Mouse (Mus musculus): ENCODE measurements around the gene Fyb2.
"Not testable (repeated sequence)": the region's sequence is repeated elsewhere in the genome, so short reads cannot be mapped to it uniquely, and the experiment has no call there.

Fyb2 gene

GRCm38 (mm10) chr4:104941895-104942294 is 28.6 kb downstream of the Fyb2 start:
- DNase-seq, result no peak

DNA sequence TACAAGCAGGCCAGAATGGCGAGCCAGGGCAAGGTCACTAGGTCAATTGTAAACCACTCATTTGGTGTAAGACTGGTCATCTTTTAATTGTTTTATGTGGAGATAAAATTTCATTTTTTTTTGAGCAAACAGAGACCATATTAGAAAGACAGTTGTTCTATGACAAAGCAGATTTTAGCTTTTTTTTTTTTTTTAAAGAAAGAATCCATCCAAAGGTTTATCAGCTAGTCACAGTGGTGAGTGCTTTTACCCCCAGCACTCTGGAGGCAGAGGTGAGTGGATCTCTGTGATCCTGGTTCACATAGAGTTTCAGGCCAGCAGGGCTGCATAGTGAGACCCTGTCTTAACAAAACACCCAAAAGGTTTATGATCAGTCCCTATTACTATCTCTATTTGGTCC is 31.2 kb downstream of the Fyb2 start:
- DNase-seq, result no peak

- no peak for DNase-seq
Measured at GRCm38 (mm10) chr4:104948886-104949285, 35.6 kb downstream of the Fyb2 start.

DNA sequence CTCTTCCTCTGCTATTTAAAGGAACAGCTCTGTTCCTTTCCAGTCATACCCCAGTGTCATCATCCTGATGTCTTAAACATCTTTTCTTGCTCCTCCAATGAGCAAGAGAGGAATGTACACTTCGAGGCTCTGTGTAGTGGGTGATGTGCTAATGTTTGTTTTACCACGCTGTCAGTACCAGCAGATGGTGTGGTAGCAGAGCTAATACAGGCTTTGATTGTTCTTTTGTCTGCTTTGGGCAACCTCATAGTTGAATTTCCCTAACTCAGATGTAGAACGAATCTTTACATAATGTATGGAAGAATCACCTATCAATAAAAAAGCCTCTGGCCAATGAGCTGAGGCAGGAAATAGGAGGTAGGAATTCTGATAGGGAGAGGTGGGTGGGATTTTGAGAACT is 36.0 kb downstream of the Fyb2 start:
- no peak for DNase-seq

DNA sequence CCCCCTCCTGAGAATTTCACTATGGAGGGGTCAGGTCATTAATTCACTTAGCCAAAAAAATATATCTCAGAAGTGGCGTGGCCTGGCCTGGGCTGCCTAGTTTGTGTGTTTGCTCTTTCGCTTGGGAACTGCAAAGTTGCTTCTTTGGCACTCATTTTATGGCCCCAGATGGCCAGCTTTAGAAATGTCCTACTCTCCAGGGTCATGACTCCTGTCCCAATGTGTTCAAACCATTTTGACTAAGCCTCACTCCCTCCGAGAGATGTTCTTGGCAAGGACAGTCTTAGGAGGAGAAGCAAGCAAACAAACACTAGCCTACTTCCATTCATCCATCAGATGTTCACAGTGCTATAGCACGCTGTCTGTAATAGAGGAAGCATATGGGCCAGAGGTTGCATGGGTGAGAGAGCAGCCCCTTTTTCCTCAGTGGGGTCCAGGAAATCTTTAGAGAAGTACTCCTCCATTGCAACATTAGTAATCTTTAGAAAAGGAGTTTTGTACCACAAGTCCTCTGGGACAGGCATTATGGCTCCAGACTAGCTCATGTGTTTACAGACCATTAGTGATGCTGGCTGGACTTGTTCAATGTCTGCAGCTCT is 38.1 kb downstream of the Fyb2 start:
- no peak for DNase-seq

GRCm38 (mm10) chr4:104956691-104957090 is 43.4 kb downstream of the Fyb2 start:
- DNase-seq, result no peak

- no peak for DNase-seq
Measured at GRCm38 (mm10) chr4:104961431-104961830, 48.2 kb downstream of the Fyb2 start.

GRCm38 (mm10) chr4:104972606-104973005 is 59.4 kb downstream of the Fyb2 start:
- no peak for DNase-seq

GRCm38 (mm10) chr4:104975162-104975830 is 62.0 kb downstream of the Fyb2 start:
- DNase-seq, result no peak

DNA sequence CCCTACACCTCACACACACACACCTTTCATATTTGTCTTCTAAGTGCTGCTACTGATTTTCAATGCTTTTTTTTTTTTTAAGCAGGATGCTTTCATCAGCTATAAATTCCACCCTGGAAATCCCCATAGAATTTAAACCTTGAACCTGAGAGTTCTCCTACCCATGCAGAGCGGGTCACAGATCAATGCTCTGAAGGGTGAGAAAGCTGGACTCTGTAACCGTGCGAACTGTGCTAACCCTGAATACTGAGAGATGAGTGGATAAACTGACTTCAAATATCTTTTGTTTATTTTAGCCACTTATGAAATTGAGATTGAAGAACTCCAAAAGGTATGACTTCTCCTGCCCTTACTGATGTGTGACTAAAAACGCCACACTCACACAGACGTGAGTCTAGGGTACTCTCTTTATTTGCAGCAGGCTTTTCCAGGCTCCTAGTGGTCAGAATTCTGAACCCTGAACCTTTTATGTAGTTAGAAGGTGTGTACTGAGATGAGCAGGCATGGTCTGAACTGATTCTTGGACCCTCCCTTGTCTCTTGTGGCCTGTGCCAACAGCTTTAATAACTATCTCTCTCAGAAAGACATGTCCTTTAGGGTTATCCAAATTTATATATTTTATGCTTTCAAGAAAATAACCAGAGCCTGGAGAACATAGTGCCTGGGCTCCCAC is 72.8 kb downstream of the Fyb2 start:
- DNase-seq, result no peak

DNA sequence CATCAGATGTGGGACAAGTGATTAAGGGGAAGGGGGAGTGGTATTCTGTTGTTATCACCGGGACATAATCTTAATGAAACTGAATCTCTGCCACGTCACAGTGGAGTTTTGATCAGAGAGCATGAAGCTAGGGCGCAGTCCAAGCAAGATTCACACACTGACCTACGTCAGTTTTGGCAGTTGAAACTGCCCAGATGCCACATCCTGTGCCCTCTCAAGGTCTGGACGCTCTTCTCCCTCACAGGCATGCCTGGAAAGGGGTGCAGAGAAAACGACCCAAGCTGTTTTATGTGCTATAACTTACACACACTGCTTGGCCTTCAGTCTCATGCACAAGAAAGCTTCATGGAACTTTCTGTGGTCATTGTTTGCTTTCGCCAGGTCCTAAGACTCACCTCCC is 74.4 kb downstream of the Fyb2 start:
- no peak for DNase-seq

- no peak for DNase-seq
Measured at GRCm38 (mm10) chr4:104988102-104988501, 74.8 kb downstream of the Fyb2 start.

- no peak for DNase-seq
Measured at GRCm38 (mm10) chr4:104988709-104989108, 75.5 kb downstream of the Fyb2 start.

DNA sequence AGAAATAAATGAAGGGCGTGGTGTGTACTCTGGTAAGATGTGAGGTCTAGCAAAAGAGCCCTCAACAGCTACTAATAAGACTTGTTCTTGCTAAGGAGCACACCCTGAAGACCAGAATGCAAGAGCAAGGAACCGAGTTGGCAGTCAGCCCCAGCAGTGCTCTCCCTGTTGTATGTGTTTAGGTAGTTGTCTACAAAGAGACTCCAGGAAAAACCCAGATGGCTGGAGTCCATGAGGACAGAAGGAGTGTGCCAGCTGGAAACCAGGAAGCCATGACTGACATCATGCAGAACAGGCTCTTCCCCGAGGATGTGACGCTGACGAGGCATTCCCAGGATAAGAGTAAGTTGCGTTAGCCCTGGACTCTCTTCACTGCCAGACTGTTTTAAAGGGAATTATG is 76.8 kb downstream of the Fyb2 start:
- no peak for DNase-seq

DNA sequence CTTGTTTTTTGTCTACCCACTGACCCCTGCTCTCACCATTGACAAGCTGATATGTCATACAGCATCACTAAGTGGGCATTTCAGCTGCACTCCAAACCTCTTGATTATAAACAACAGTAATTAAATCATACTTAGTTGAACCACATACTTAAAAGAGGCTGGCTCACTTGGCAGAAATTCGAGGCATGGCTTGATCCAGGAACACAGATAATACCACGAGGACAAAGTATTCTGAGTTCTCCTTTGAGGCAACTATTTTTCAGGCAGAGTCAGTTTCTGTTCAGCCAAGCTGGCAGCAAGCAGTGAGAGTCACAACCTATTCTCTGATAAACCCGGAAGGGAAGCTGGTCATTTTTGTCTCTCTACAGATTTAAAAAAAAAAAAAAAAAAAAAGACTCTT is 77.4 kb downstream of the Fyb2 start:
- no peak for DNase-seq

DNA sequence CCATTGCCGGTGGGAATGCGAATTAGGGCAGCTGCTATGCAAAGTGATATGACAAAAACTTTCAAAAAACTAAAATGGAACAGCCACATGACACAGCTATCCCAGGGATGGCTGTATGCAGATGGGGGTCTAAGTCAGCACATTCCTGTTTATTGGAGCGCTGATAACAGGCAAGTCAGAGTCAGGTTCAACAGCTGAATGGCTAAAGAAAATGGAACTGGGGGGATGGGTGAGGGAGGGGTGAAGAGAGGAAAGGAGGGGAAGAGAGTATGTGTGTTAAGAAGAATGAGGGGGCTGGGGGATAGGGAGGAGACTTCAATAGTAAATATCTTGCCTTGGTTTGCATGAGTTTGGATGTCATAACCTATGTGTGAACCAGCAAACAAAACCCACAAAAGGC is 79.0 kb downstream of the Fyb2 start:
- DNase-seq, result no peak

GRCm38 (mm10) chr4:104993140-104993874 is 80.1 kb downstream of the Fyb2 start:
- DNase-seq, result no peak

DNA sequence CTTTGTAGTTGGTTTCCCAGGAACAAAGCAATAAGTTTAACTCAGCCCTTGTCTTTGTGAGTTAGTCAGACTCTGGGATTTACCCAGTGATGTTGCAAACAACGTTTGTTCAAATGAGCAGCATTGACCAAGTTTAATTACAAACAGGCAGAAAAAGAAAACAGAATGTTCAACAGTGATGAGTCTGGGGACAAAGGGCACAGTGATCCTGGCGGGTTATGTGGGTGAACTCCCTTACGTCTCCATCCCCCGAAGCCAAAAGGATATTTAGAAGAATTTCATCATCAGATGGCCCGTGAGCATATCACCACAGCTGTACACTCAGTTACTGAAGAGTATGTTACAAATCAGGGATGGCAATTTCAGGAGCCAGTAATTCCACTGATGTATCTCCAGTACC is 86.4 kb downstream of the Fyb2 start:
- DNase-seq, result no peak

GRCm38 (mm10) chr4:105001736-105002135 is 88.5 kb downstream of the Fyb2 start:
- DNase-seq, result no peak

- DNase-seq, result no peak
Measured at GRCm38 (mm10) chr4:105004135-105004534, 90.9 kb downstream of the Fyb2 start.

GRCm38 (mm10) chr4:105004649-105005048 is 91.4 kb downstream of the Fyb2 start:
- DNase-seq, result not testable (repeated sequence)

DNA sequence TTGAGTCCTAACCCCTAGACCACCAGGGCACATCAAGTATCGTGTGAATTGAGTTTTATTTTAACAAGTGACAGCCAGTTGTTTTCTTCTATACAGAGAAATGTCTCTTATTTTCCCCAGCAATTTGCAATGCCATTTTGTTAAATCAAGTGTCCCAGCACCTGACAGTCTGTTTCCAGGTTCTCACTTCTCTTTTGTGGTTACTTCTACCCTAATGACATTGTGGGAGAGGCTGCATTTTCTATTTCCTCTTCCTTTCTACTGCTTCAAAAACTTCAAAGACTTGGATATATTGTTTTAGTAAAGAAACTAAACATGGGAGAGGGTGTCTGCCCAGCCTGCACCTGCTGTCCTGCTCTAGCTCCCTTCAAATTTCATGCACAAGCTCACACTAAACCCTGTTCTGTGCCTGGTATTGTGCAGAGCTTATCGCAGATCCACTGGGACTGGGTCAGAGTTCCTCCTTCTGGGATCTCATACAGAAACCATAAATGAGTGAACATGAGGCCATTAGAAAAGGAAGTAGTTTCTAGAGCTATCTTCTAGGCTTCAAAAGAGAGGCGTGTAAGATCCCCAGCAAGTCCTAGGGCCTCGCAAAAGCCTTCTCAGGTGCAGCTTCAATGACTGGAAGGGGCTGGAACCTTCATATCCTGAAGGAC is 94.2 kb downstream of the Fyb2 start:
- no peak for DNase-seq

DNA sequence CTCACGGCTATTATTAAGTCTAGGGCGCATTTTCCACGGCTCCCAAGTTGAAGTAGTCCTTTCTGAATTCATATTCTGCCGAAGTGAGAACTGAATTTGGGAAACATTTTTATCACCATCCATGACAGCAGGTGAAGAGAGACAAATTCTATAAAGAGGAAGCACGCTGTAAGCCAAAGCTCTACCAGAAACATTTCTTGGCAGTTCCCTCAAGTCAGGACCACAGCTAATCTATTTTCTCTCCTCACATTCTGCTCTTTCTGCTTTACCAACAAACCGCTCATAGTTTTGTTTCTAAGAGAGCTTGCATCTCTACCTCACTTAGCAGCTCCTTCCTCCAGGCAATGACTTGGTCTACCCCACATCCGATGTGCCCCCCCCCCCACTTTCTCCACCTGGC is 100.5 kb downstream of the Fyb2 start:
- DNase-seq, result no peak
